Mouse (Mus musculus) midbrain, embryonic 10.5 days (tissue): ENCODE results near the gene Map3k12. TPM values are rescaled to one million over a fixed set of nuclear protein-coding genes. Genes with fewer than 3 reads are reported as not detected.

ENCODE experiments used
- DNase-seq: peaks from one replicate; pipeline ENCODE4 v3.0.0-alpha.2; 2017; ENCODE audit warnings: low spot score
- H3K27ac ChIP-seq: fragments of 300-500 bp; sonication (generic); replicated peaks from 2 replicates; pipeline ENCODE4 v1.5.1; 2016; ENCODE audit warnings: mild to moderate bottlenecking
- H3K27me3 ChIP-seq: fragments of 300-500 bp; sonication (generic); 2 replicates; pipeline ENCODE4 v1.6.1; 2016; ENCODE audit warnings: low read depth, mild to moderate bottlenecking; ENCODE audit not compliant: poor library complexity, severe bottlenecking
- H3K36me3 ChIP-seq: fragments of 300-500 bp; sonication (generic); 2 replicates; pipeline ENCODE4 v1.6.1; 2016; ENCODE audit warnings: mild to moderate bottlenecking, moderate library complexity
- H3K4me1 ChIP-seq: fragments of 300-500 bp; sonication (generic); 2 replicates; pipeline ENCODE4 v1.6.1; 2016
- H3K4me3 ChIP-seq: fragments of 300-500 bp; sonication (generic); 2 replicates; pipeline ENCODE4 v1.5.1; 2016; ENCODE audit warnings: mild to moderate bottlenecking, moderate library complexity
- H3K9me3 ChIP-seq: fragments of 300-500 bp; sonication (generic); replicated peaks from 2 replicates; pipeline ENCODE4 v1.6.1; 2016; ENCODE audit warnings: mild to moderate bottlenecking
- WGBS: fragments of 180-500 bp; shearing (Covaris S2); methylation state at CpG from one replicate; pipeline ENCODE4 v1.1.7; 2016; 5-methylcytosine and 5-hydroxymethylcytosine counted together
- polyA plus RNA-seq: library from polyadenylated mRNA; unstranded; fragments of >200 nt; fragmentation: Nextera tagmentation; extraction: Ambion mirVana; gene quantifications from 2 replicates; pipeline ENCODE4 v1.2.1, GENCODE M21; 2016

Map3k12 gene
- polyA plus RNA-seq, 1 experiment from 2014 or later, result 23.4 TPM

GRCm38 (mm10) chr15:102532106-102532900 is 15.4 kb upstream of the Map3k12 start:
- H3K36me3 ChIP-seq, result peaks cover 87% of the 10 kb centered on the region
- DNase-seq, result no peak
- 94% methylated on average over 3 of the region's 3 CpGs for WGBS

DNA sequence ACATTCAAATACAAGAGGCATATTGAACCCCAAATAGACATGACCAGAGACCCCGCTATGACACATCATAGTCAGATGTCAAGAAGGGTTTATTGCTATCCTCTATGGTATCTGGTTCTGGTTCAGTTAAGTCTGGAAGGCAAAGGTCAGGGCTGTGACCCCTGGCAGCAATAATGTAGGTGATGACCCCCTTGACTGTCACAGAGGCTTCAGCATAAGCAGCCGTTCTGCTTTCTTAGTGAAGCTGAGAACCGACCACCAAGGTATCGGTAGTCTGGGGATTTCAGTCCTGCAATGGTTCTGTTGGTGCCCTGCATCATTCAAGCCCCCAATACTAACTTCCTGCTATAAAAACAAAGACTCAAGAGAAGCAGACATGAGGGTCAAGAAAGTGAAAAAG is 14.7 kb upstream of the Map3k12 start:
- Histone ChIP-seq H3K27ac (no peak overlapping the region), H3K27me3 (no peaks in the 10 kb centered on the region), H3K4me1 (no peaks in the 10 kb centered on the region), H3K4me3 (no peak overlapping the region), H3K36me3 (peaks cover 81% of the 10 kb centered on the region), H3K9me3 (no peaks in the 10 kb centered on the region)
- DNase-seq, result no peak
- WGBS, result 88% methylated on average over 4 of the region's 4 CpGs

More at GRCm38 (mm10) chr15:102532106-102532900, 15.4 kb upstream of the Map3k12 start:
- H3K9me3 ChIP-seq, result no peaks in the 10 kb centered on the region
- no peak overlapping the region for H3K27ac ChIP-seq
- H3K4me3 ChIP-seq, result no peak overlapping the region
- H3K27me3 ChIP-seq, result no peaks in the 10 kb centered on the region
- no peaks in the 10 kb centered on the region for H3K4me1 ChIP-seq

DNA sequence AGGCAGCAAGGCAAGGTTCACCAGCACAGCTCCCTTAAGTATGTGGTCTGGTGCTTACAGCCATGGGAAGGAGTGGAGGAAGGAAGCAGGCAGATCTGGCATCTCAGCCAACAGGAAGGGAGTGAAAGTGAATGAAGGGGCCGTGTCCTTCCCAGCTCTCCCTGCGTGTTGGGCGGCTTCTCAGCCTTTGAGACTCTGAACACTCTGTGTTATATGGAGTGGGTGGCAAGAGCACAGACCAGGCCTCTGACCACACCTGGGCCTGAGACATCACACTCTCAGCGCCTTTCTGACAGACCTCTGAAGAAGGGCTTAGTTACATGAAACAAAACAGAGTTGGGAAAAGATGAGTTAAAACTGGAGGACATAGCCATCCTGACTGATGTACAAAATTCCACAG is 13.7 kb upstream of the Map3k12 start:
- 91% methylated on average over 4 of the region's 4 CpGs for WGBS
- H3K4me1 ChIP-seq, result no peaks in the 10 kb centered on the region
- no peaks in the 10 kb centered on the region for H3K9me3 ChIP-seq
- H3K27me3 ChIP-seq, result no peaks in the 10 kb centered on the region
- H3K27ac ChIP-seq, result no peak overlapping the region
- peaks cover 75% of the 10 kb centered on the region for H3K36me3 ChIP-seq
- no peak overlapping the region for H3K4me3 ChIP-seq
- no peak for DNase-seq

DNA sequence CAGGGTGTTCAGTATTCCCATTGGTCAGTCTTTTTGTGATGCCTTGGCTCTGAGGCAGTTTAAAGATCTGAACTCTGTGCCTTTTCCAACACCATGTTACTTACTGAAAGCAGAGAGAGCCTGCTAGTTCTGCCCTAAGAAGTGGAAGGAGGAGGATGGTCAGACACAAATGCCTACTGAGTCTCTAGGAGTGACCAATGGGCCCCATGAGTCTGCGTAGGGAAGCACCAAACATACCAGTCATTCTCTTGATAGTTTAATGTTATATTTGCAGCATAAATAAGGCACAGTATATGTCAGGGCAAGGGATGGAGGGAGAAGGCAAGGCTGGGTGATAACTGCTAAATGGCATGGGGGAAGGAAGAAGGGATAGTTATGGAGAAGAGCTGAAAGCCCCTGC is 11.5 kb upstream of the Map3k12 start:
- Histone ChIP-seq H3K27ac (no peak overlapping the region), H3K27me3 (no peaks in the 10 kb centered on the region), H3K36me3 (peaks cover 72% of the 10 kb centered on the region), H3K4me3 (no peak overlapping the region), H3K4me1 (no peaks in the 10 kb centered on the region), H3K9me3 (no peaks in the 10 kb centered on the region)
- DNase-seq, result no peak
- WGBS, result 94% methylated on average over 1 of the region's 1 CpGs

- Histone ChIP-seq H3K9me3 (no peaks in the 10 kb centered on the region), H3K4me1 (no peaks in the 10 kb centered on the region), H3K27me3 (no peaks in the 10 kb centered on the region), H3K27ac (no peak overlapping the region), H3K36me3 (peaks cover 69% of the 10 kb centered on the region), H3K4me3 (no peak overlapping the region)
- WGBS, result 72% methylated on average over 3 of the region's 3 CpGs
- no peak for DNase-seq
Observed at GRCm38 (mm10) chr15:102527936-102528335, 11.1 kb upstream of the Map3k12 start.

DNA sequence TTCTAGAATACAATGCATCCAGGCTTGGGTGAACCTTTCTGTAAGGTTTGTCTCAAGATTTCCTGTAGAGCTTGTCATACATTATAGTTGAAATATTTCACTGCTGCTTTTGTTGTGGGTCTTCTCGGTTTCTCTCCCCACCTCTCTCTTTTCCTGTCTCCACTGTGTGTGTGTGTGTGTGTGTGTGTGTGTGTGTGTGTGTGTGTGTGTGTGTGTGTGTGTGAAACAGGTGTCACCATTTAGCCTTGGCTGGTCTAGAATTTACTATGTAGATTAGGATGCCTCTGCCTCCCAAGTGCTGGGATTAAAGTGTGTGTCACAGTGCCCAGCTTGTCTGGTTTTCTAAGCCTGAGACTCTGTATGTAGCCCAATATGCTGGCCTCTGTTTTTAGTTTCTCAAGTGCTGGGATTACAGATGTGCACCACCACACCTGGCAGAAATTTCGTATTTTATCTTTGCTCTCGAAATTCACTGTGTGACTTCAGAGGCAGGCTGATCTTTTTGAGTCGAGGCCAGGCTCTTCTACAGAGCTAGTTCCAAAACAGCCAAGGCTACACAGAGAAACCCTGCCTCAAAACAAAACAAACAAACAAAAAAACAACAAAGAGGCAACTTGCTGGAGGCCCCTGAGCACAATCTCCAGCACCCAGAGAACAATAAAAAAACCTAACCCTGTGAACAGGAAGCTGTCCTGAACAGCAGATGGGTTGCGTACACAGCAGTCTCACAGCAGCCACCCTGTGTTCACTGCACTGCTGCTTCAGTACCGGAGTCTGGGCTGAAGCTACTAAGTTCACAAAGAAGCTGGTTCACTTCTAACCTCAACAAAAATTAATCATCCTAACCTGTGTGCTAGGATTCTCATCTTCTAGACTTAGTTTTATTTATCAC is 9.5 kb upstream of the Map3k12 start:
- no peaks in the 10 kb centered on the region for H3K9me3 ChIP-seq
- 91% methylated on average over 6 of the region's 6 CpGs for WGBS
- no peaks in the 10 kb centered on the region for H3K4me1 ChIP-seq
- peaks cover 70% of the 10 kb centered on the region for H3K36me3 ChIP-seq
- no peak overlapping the region for H3K4me3 ChIP-seq
- no peak for DNase-seq
- no peaks in the 10 kb centered on the region for H3K27me3 ChIP-seq
- H3K27ac ChIP-seq, result no peak overlapping the region

GRCm38 (mm10) chr15:102524892-102525485 is 8.1 kb upstream of the Map3k12 start, which contains the start of gene Npff:
TSS of gene Npff (minus strand) at chr15:102524942.
- DNase-seq, result peak; percentile 76
- 10% methylated on average over 3 of the region's 3 CpGs for WGBS
- Histone ChIP-seq H3K4me3 (no peak within 1 kb of the TSS), H3K9me3 (no peaks in the 10 kb centered on the region), H3K27me3 (no peaks in the 10 kb centered on the region), H3K4me1 (peaks cover 6% of the 10 kb centered on the region), H3K36me3 (peaks cover 75% of the 10 kb centered on the region), H3K27ac (no peak within 1 kb of the TSS)

- no peaks in the 10 kb centered on the region for H3K27me3 ChIP-seq
- H3K27ac ChIP-seq, result no peak overlapping the region
- H3K36me3 ChIP-seq, result peaks cover 47% of the 10 kb centered on the region
- H3K4me1 ChIP-seq, result peaks cover 31% of the 10 kb centered on the region
- WGBS, result 80% methylated on average over 4 of the region's 4 CpGs
- DNase-seq, result no peak
- no peaks in the 10 kb centered on the region for H3K9me3 ChIP-seq
- H3K4me3 ChIP-seq, result no peak overlapping the region
Observed at GRCm38 (mm10) chr15:102521480-102521879, 4.6 kb upstream of the Map3k12 start.

DNA sequence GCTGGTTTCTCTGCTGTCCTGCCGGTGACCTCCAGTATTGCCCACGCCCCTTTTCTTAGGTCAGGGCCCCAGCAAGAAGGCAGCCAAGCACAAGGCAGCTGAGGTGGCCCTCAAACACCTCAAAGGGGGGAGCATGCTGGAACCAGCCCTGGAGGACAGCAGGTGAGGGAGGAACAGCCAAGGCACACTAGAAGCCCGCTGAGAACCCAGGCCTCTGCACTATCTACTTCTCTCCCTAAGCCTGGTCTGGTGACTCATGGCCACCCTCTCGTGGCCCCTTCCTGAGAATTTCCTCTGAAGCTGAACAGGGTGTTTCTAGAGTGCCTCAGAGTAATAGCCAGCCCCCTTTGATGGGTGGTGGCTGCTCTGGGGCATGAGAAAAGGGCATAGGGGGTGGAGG is 3.6 kb upstream of the Map3k12 start:
- no peaks in the 10 kb centered on the region for H3K9me3 ChIP-seq
- no peak for DNase-seq
- H3K4me3 ChIP-seq, result no peak overlapping the region
- H3K27ac ChIP-seq, result no peak overlapping the region
- H3K36me3 ChIP-seq, result peaks cover 43% of the 10 kb centered on the region
- H3K4me1 ChIP-seq, result peaks cover 42% of the 10 kb centered on the region
- no peaks in the 10 kb centered on the region for H3K27me3 ChIP-seq
- 83% methylated on average over 4 of the region's 4 CpGs for WGBS

DNA sequence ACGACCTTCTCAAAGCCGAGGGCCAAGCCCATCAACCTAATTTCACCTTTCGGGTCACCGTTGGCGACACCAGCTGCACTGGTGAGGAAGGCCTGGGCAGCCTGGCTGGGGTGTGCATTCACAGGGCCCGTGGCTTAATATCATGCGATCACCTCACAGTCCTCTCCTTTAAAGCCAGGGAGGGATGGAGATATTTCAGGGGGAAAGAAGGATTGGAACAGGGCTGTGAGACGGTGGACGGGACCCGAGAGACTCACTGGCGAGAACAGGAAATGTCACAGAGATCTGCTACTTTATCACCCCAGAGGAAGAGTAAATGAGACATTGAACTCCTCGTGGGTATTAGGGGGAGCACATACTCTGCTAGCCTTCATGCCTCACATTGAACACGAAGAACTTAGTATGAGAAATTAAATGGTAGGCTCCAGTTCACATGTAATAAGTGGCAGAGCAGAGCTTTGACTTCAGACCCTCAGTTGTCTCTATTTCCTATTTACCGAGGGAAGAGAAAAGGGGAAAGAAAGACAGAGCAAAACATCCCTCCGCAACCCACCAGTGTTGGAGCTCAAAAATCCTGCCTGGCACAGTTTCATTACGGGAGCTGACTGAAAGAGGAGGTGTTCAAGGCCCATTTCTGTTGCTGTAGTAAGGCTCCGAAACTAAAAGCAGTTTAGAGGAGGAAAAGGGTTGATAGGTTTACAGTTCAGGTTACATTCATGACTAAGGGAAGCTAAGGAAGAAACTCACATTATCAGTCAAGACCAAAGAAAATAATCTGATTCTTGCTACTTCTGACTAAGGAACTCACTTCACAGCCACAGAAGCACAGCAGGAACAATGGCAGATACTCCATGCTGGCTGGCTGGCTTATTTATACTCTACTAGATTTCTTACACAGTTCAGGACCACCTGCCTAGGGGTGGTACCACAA is 2.6 kb upstream of the Map3k12 start:
- 74% methylated on average over 17 of the region's 17 CpGs for WGBS
- Histone ChIP-seq H3K4me1 (peaks cover 51% of the 10 kb centered on the region), H3K27me3 (no peaks in the 10 kb centered on the region)

DNA sequence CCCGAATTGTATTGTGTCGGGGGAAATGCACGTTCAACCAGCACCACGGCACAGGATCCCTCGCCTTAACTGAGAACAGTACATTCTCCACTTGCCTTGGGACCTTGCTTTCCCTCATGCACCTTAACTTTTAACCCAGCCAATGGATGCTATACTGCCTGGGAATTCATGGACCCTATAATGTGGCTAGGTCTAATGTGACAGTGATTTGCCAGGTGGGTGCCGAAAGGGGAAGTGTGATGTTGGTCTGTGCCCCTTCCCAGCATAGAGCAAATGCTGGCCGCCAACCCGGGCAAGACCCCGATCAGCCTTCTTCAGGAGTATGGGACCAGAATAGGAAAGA is 2.0 kb upstream of the Map3k12 start:
- no peaks in the 10 kb centered on the region for H3K27me3 ChIP-seq
- no peaks in the 10 kb centered on the region for H3K9me3 ChIP-seq
- DNase-seq, result no peak
- H3K36me3 ChIP-seq, result peaks cover 34% of the 10 kb centered on the region
- WGBS, result 20% methylated on average over 9 of the region's 9 CpGs
- H3K27ac ChIP-seq, result peak overlapping the region; percentile 98
- H3K4me1 ChIP-seq, result peaks cover 53% of the 10 kb centered on the region
- peak overlapping the region; percentile 81 for H3K4me3 ChIP-seq

More for the DNA sequence above, 2.6 kb upstream of the Map3k12 start:
- Histone ChIP-seq H3K4me3 (peak overlapping the region; percentile 81), H3K9me3 (no peaks in the 10 kb centered on the region), H3K36me3 (peaks cover 41% of the 10 kb centered on the region), H3K27ac (peak overlapping the region; percentile 98)
- no peak for DNase-seq
